Mouse (Mus musculus) liver (tissue): Measurements from ENCODE around the gene Iqch.
A peak's percentile ranks its signal among the peaks of the same experiment; 100 is the strongest.

Source experiments
- DNase-seq: peaks from one replicate; pipeline ENCODE4 v3.0.0-alpha.2; 2020; ENCODE audit warnings: mixed read lengths

The Iqch gene

DNA sequence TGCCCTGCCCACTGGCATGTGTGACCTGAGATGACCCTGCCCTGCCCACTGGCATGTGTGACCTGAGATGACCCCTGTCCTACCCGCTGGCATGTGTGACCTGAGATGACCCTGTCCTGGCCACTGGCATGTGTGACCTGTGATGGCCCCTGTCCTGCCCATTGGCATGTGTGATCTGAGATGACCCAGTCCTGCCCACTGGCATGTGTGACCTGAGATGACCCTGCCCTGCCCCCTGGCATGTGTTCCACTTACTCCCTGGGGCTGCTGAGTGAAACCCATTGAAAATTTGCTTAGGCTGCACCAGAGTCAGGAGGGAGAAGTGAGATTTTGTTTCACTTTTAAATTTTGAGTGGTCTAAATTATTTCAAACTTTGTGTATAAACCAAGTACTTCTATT is 46.0 kb downstream of the Iqch start:
- DNase-seq = no peak

DNA sequence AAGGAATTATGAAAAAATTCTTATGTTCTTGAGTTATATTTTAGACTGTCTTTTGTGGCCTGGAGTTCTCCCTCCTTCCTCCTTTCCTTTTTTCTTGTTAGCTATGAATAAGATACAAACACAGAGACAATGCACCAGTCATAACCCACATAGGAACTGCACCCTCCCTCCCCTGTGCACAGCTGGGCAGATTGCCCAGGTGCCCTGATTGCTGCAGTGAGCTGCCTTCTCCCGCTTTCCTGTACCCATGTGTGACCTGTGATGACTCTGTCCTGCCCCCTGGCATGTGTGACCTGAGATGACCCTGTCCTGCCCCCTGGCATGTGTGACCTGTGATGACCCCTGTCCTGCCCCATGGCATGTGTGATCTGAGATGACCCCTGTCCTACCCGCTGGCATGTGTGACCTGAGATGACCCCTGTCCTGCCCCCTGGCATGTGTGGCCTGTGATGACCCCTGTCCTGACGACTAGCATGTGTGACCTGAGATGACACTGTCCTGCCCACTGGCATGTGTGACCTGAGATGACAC is 46.8 kb downstream of the Iqch start:
- no peak for DNase-seq

DNA sequence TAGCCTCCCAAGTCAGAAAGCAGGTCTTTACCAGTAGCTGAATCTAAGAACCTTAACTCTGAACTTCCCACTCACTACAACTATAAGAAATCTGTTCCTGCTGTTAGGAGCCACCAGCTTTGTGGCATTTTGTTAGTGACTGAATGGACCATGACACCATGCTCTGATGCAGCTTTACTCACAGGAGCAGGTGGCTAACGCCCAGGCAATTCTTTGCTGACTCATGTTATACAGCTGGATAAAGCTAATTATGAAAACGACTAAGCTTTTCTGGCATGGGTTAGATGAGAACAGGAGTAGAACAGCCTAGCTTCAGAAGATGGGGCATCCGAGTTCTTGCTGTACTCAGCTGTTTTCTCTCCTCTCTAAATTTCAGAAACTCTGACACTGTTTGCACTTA is 48.7 kb downstream of the Iqch start:
- DNase-seq = no peak

DNA sequence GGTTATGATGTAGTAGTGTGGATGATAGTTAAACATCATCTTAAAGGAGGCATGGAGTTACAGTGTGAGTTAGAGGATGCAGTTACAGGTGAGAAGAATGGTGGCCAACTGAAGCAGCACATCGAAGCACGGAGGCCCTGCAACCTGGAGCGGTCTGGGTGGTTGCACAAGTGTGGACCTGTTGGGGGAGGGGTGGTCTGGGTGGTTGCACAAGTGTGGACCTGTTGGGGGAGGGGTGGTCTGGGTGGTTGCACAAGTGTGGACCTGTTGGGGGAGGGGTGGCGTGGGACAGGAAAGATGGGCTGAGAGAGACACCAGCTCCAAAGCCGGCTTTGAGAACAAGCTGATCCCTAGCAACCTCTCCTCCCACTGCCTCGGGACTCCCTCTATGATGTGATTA is 51.6 kb downstream of the Iqch start:
- peak; percentile 29 for DNase-seq

DNA sequence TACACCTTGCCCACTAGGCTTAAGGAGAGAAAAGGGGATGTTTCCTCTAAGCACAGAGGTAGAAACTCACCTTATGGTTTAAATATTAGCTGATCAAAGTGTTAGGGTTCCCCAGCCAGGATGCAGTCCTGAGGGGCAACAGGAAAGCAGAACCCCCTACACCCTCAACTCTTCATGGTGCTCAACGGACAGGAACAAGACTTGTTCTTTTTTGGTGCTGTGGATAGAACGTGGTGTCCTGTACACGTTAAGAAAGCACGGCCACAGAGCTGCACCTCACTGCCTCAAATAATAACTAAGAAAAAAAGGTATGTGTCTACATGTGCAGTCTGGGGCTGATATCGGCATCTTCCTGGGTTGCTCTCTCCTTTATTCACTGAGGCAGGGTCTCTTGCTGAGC is 53.3 kb downstream of the Iqch start:
- no peak for DNase-seq

DNA sequence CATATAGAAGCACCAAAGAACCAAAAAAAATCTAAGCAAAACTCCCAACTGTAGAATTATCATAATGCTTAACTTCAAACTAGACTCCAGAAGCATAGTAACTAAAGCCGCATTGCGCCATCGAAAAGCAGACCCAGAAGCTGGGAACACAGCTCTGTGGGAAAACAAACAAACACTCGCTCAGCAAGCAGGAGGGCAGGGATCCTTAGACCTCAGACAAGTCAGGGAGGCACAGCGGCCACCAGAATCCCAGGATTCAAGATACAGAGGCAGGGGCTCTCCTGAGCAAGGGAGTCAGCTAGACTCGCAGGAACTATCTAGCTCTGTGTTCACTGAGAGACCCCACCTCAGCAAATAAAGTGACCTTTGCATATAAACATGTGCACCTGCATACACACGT is 60.4 kb downstream of the Iqch start:
- DNase-seq = no peak

DNA sequence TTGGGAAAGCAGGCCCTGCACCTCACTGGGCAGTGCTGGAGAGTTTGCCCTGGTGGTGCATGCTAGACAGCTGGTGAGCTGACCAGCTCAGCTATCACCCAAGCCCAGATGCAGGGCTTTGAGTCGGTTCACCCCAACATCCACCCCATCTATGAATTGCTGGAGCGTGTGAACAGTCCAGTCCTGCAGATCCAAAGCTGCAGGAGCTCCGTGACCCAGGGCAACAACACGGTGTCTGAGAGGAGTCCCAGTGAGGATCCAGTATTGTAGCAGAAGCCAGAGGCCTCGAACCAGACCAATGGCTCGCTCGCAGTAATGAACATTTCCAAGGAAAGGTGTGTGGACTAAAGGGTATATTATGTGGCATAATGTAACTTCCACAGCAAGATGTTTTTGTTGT is 61.0 kb downstream of the Iqch start:
- DNase-seq = no peak

DNA sequence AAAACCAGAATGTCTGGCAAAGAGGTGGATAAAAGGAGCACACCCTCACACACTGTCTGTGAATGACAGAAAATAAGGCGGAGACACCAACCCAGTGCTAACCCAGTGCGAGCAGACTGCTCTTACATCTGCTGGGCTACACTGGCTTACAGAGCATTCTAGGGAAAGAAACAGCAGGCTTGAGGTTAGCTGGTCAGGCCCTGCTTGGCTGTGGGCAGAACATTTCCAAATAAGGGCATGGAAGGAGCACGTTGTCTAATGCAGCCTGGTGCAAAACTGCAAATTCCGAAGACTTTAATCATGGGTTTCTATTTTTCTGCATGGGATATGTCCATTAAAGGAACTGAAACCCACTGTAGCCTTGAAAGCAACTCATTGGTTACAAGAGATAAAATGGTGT is 64.8 kb downstream of the Iqch start:
- DNase-seq = no peak

DNA sequence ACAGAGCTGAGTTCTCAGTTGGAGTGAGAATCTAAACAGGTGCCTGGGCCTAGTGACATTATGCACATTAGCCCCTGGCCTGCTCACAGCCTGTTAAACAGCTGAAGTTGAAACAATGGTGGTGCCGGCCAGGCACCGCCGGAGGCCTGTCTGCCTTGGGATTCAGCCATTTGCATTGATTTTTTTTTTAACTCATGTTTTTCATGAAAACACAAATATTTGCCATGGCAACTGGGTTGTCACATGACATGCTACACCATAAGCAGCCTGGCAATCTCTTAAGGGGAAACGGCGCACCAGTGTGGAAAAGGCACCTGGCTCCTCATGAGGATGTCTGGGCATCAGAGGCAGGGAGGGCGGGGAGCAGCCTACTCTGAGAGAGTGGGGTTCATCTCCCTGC is 67.3 kb downstream of the Iqch start:
- no peak for DNase-seq

DNA sequence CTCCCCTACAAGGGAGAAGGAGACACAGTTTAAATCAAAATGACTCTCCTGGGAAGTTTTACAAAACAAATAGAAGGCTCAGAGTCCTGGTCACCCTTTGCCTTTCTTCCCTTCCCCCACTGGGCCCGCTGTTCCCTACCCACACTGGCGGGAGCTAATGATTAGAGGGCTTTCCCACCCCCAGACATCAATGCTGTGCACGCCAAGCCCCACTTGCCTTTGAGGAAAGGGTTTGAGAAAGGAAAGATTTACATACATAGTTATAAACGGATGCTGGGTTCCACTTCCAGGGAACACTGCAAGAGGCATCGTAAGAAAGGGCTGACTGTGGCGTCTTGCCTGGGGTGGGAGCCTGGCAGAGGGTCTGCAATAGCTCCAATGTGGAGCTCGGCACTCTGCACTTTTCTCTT is 67.9 kb downstream of the Iqch start:
- peak; percentile 22 for DNase-seq

DNA sequence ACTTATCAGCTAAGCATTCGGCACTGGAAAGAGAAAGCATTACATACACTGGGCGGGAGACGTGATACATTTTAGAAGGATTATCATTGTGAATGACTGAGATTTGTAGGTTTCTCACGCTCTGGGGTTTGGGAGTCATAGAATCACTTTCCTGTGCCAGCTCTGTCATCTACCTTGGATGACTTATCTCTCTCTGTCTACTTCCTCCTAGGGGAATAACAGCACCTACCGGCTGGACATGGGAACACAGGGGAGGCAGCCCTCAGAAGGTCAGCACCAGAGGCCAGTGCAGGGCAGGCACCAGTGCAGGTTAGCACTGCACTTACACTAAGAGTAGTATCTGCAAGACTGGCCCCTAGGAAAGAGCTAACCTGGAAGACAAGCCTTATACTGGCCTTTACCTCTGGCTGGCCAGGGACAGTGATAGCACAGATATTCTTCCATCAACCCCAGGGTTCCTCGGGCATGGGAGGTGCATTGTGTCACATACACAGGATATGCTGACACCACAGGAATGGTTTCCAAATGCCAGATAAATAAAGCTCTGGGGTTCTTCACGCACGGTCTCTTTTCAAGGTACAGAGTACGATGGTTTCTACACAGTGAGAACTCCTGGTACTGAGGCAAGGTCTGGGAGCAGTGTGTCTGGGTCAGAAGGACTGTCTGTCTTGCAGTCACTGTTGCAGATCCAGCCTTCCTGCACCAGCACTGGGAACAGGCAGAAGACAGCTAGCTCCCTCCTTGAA is 69.2 kb downstream of the Iqch start:
- no peak for DNase-seq

DNA sequence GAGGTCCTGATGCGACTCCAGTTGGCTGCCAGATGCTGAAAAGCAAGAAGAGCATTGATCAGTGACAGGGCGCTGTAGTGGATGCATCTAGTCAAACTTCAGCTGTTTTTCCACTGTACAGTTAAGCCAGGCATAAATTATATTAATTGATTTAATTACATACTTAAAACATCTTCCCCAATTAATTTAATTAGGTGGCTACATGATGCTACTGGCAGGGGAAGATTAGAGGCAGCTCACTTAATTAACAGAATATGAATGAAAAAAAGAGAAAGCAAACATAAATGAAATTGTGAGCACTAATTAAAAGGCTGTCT is 78.4 kb downstream of the Iqch start:
- no peak for DNase-seq

DNA sequence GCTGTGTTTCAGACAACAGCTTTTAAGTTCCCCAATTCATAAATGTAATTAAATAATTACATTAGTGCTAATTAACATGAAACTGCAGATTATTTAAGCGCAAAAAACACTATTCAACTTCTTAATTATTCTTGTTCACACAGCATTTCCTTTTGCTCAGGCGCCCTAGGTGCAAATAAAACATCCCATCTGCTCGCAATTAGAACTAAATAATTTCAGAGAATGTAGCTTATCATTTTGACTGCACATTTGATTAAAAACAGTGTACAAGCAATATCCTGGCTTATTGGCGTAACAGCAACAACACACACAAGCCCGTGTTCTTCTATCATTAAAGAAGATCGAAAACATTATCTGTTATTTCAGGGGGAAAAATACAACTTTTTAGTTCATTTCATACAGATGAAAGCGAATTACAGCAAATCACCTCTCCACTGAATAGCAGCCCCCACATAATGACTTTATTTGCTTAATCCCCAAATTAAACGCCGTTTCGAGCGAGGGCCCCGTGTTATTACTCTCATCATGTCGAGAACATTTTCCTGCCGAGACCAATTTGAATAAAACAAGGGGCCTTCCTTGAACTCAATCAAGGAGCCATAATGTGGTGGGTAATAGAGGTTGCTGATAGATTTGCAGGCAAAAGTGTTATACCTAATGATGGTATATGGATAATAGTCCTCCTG is 78.9 kb downstream of the Iqch start:
- no peak for DNase-seq

DNA sequence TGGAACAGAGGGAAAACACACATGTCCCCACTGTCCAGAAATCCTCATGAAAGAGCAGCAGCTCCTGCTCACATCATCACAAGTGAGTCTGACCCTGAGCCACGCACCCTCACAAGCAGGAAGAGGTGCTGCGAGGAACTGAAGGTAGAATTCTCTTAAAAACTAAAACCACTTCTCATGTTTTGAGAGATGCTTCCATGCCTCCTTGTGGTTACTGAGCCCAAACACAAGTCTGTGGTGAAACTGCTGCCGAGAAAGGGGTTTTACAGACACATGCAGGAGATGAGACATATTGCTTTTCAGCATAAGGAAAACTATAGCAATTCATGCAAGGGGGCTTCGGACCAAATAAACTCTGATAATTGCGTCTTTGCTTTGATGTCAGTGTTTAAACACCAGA is 89.4 kb downstream of the Iqch start:
- no peak for DNase-seq

DNA sequence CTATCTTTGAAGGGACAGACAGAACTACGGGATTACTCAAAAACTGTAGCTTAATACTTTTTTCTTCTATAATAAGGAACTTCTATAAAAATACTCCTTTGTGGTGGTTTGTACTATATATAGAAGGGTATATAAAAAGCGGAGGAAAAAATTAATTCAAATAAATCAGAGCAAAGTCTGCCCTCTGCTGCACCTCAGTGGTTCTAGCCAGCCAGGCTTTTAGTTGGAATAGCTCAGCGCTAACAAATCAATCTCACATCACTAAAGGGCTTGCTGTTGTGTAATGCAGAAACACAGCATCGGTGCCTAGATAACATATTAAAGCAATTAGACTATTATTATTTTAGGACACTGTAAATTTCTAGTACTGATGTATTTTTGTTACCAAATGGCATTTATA is 91.3 kb downstream of the Iqch start:
- no peak for DNase-seq

DNA sequence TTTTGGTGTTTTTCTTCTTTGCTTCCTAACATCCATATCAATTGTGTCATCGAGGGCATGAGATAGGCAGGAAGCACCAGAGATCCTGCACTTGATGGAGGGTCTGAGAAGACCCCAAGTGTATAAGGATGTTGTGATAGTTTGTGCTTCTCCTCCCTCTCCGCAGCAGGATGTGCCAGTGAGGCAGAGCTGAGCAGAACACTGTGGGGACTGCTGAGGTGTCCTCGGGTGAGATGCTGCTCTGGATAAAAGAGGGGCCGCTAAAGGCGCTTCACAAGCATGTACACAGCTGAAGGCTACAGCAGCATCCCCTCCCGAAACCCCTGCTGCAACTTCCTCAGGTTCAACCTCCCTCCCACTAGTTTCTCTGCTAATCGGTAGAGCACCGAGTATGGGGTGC is 95.2 kb downstream of the Iqch start:
- no peak for DNase-seq

DNA sequence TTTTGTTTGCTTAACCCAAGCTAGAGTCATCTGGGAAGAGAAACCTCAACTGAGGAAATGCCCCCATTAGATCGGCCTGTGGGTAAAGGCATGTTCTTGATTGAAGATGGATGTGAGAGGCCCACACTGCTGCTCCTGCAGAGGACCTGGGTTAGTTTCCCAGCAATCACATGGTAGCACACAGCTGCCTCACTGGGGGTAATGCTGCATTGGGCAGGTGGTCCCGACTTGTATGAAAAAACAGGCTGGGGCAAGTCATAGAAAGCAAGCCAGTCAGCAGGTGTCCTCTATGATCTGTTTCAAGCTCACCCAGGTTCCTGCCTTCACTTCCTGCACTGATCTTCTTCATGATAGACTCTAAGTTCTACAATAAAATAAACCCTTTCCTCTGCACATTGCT is 98.4 kb downstream of the Iqch start:
- DNase-seq = no peak

DNA sequence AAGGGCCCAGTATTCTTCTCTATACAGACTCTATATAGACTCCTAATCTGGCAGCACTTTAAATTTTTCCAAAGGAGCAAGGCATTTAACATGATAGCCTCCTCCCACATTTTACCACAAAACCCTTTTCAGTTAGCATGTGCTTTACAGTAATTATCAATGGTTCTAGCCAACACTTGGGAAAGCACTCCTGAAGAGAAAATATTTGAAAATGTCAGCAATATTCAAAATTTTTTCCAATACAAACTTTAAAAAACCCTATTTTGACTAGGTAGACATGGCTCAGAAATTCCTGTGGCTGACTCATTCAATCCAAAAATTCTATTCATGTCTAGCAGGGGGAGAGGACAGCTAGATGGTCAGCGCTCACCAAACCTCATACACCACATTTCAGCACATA is 100.8 kb downstream of the Iqch start:
- DNase-seq = no peak

DNA sequence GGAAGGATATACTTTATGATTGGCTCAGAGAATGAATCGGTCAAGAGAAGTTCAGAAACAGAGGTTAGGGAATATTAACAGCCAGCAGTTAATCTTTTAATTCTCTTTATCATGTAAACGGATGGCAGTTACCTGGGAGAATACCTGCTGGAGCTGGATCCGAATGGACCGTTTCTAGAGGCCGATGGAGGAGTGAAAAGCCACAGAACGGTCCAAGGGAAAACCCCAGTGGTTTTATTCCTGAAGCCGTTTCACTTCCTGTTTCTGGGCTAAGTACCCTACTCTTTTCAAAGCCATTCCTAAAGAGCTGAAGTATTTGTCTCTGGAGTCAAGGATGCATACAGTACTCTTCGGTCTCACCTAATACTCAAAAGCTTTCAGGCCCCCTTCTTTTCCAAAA is 102.4 kb downstream of the Iqch start:
- no peak for DNase-seq

DNA sequence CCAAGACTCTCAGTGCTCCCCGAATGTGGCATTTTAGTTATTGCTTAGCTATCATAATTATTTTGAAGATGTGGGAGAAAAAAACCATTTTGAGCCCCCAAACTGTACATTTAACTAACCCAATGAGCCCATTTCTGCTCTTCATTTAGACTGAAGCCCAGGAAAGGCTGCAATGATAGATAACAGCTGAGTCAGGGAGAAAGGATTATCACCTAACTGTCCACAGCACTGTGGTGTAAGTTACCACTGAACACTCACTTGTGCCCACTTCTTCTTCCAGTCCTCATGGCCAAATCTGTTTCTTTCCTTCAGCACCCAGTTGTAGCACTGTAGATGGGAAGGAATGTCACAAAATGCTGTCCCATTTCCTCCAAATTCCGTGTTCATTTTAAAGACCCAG is 106.5 kb downstream of the Iqch start:
- no peak for DNase-seq

DNA sequence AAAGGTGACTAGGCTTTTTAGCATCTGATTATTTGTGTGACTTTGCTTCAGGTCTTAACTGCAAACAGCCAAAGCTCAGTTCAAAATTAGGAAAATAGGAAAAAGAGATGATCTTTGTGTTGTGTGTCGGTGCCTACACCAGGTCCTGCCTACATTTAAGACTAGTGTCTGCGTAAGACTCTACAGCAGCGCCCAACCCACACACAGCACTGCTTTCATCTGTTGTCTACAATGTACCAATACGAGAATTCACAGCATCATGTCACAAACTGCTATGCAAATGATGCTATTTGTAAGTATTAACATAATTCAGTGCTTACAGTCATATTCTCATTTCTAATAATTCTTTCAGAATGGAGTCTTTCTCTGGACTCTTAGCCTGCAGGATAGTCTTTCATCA is 108.5 kb downstream of the Iqch start:
- no peak for DNase-seq

DNA sequence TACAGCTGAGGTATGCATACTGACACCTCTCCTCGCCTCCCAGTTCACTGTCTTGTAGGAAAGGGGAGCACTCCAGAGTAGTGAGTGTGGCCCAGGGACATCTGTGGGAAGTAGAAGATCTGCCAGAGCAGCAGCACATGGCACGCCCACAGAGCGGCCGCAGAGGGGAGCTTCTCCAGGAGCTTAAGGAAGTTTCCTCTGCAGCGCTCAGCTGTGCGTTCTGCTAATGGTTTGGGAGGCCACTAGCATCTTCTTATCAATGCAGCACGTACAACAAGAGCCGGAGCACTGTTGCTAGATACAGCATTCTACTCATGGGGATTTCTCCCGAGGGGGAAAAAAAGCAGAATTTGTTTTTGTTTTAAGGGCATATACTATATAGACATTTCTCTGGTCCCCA is 110.0 kb downstream of the Iqch start:
- DNase-seq = peak; percentile 64

DNA sequence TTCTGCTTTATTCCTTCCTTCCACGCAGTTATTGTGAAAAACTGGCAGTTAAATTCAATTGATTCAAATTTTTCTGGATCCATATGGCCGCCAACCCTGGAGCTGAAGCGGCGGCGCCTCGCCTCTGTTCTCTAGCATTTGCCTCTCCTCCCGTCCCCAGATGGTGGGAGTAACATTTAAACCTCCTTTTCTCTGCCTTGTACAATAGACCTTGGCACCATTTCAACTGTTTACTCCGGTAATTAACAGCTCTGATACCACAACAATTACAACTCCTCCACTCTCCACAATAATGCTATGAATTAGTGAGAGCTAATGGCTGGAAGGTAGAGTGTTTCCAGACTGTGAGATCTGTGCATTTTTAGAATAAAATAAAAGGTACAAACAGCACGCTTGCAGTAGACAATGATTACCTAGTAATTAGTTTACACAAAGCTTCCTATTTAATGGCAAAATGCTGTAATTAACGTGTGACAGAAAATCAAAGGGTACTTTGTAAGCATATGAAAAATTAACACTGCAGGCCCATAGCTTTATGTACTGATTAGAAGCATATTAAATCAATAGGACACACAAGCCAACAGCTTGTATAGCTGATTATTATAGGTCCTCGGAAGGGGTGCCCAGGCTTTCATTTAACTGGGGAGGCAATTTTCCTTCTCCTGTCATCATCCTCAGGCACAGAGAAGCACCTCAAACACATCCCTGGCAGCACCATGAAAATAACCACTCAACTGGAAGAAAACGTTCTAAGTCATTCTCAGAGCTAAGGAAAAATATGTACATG is 111.6 kb downstream of the Iqch start:
- no peak for DNase-seq

DNA sequence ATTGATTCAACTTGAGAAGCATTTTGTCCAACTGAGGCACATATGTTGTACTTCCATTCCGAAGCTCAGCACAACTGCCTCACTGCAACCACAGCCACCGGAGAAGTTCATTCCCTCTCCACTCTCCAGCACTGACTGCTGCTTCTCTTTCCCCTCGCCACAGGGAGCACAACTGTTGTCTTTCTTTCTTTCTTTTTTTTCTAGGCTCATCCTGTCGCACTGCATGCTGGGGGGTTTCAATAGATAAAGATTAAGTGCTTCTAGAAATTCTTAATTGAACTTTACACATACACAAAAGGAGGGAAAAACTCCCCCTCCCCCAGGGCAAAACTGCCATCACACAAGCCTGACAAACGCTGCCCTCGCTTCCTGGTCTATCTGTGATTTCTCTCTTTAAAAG is 113.1 kb downstream of the Iqch start:
- no peak for DNase-seq
